Comparison of ENCODE assay signal across 20 mouse cellular contexts in genomic region chr3:157321834-157322233, GRCm38 (mm10).
DNase-seq lines count a peak whose midpoint lies in the region; ATAC-seq lines count a peak whose summit lies in the region.
"Had no signal": no experiment of that assay in that cellular context is flagged by ENCODE, and none has a peak within 500 bp of the region (broad histone marks: within the 10 kb centered on the region; RNA-seq: fewer than 3 reads in every experiment).

No protein-coding gene starts in this region.

- peak overlapping the region; percentile 76 for H3K27ac ChIP-seq in hindbrain, embryonic 11.5 days (ENCODE audit: low read depth, low read length)
- H3K27ac ChIP-seq in hindbrain, embryonic 16.5 days (ENCODE audit: low read depth, low read length): no peak overlapping the region
- no peak overlapping the region for H3K27ac ChIP-seq in heart, embryonic 11.5 days (ENCODE audit: low read depth, low read length)
- H3K27ac ChIP-seq: kidney, embryonic 15.5 days; left cerebral cortex, adult 2 months; stomach, embryonic 15.5 days had no signal

- peak; percentile 81 for ATAC-seq in hindbrain, embryonic 11.5 days (ENCODE audit: low FRiP score)
- ATAC-seq in hindbrain, embryonic 16.5 days: no peak
- no peak for ATAC-seq in heart, embryonic 11.5 days (replicated peaks; ENCODE audit: insufficient number of reproducible peaks, low FRiP score, low TSS enrichment)
- ATAC-seq: intestine, embryonic 16.5 days; lung, postnatal 0 days had no signal

- peak; percentile 25 for DNase-seq in hindbrain, embryonic 11.5 days (ENCODE audit: low spot score)
- peak; percentile 9 for DNase-seq in retina, embryonic 14.5 days (ENCODE audit: low spot score)
- DNase-seq in retina, postnatal 1 day: no peak
- peak; percentile 23 for DNase-seq in embryo, embryonic 10.5 days (ENCODE audit: low spot score)
- no peak for DNase-seq in lung, postnatal 36 days
- DNase-seq: cerebellum, adult 9-10 months; kidney, postnatal 4 days; layer of hippocampus, adult 9-11 months; left cerebral cortex, postnatal 4 days; liver; right cerebral cortex, postnatal 25 days; thymus, adult 18-20 months had no signal

- H3K9me3 ChIP-seq in hindbrain, embryonic 11.5 days (ENCODE audit: control insufficient read depth, low read length): no peaks in the 10 kb centered on the region
- no peaks in the 10 kb centered on the region for H3K9me3 ChIP-seq in hindbrain, embryonic 16.5 days (ENCODE audit: control insufficient read depth, low read length)
- H3K9me3 ChIP-seq in heart, embryonic 11.5 days (replicated peaks; ENCODE audit: control insufficient read depth, low read length): no peaks in the 10 kb centered on the region
- H3K9me3 ChIP-seq: kidney, embryonic 15.5 days; stomach, embryonic 15.5 days had no signal

- no peak overlapping the region for H3K4me2 ChIP-seq in hindbrain, embryonic 11.5 days (replicated peaks; ENCODE audit: low read depth, low read length)
- H3K4me2 ChIP-seq in hindbrain, embryonic 16.5 days (ENCODE audit: low read length): no peak overlapping the region
- no peak overlapping the region for H3K4me2 ChIP-seq in heart, embryonic 11.5 days
- H3K4me2 ChIP-seq: hindbrain, embryonic 14.5 days; kidney, embryonic 15.5 days; stomach, embryonic 15.5 days had no signal

- H3K9ac ChIP-seq in hindbrain, embryonic 11.5 days (ENCODE audit: low read depth, low read length): no peak overlapping the region
- no peak overlapping the region for H3K9ac ChIP-seq in hindbrain, embryonic 16.5 days (ENCODE audit: low read depth, low read length)
- no peak overlapping the region for H3K9ac ChIP-seq in heart, embryonic 11.5 days (ENCODE audit: low read depth, low read length)
- H3K9ac ChIP-seq: hindbrain, embryonic 14.5 days; kidney, embryonic 15.5 days; stomach, embryonic 15.5 days had no signal

- H3K27me3 ChIP-seq in hindbrain, embryonic 11.5 days (ENCODE audit: control insufficient read depth, insufficient read depth, low read length): no peaks in the 10 kb centered on the region
- H3K27me3 ChIP-seq in hindbrain, embryonic 16.5 days (replicated peaks; ENCODE audit: control insufficient read depth, insufficient read depth, low read length): no peaks in the 10 kb centered on the region
- no peaks in the 10 kb centered on the region for H3K27me3 ChIP-seq in heart, embryonic 11.5 days (ENCODE audit: control insufficient read depth, insufficient read depth, low read length)
- H3K27me3 ChIP-seq: kidney, embryonic 15.5 days; stomach, embryonic 15.5 days had no signal

- H3K36me3 ChIP-seq in hindbrain, embryonic 11.5 days (ENCODE audit: control insufficient read depth, insufficient read depth, low read length): no peaks in the 10 kb centered on the region
- no peaks in the 10 kb centered on the region for H3K36me3 ChIP-seq in hindbrain, embryonic 16.5 days (ENCODE audit: control insufficient read depth, insufficient read depth, low read length)
- H3K36me3 ChIP-seq in heart, embryonic 11.5 days (ENCODE audit: control insufficient read depth, insufficient read depth, low read length): no peaks in the 10 kb centered on the region
- H3K36me3 ChIP-seq: kidney, embryonic 15.5 days; stomach, embryonic 15.5 days had no signal

- H3K4me3 ChIP-seq in hindbrain, embryonic 11.5 days (ENCODE audit: low read depth, low read length): no peak overlapping the region
- H3K4me3 ChIP-seq in hindbrain, embryonic 16.5 days (ENCODE audit: low read length): no peak overlapping the region
- no peak overlapping the region for H3K4me3 ChIP-seq in heart, embryonic 11.5 days (ENCODE audit: low read depth, low read length)
- H3K4me3 ChIP-seq: kidney, embryonic 15.5 days; left cerebral cortex, adult 2 months; stomach, embryonic 15.5 days had no signal

- peaks cover 4% of the 10 kb centered on the region for H3K4me1 ChIP-seq in hindbrain, embryonic 11.5 days (replicated peaks; ENCODE audit: control insufficient read depth, insufficient read depth, low read length)
- H3K4me1 ChIP-seq in hindbrain, embryonic 16.5 days (ENCODE audit: control insufficient read depth, insufficient read depth, low read depth, low read length): no peaks in the 10 kb centered on the region
- H3K4me1 ChIP-seq in heart, embryonic 11.5 days (ENCODE audit: control insufficient read depth, insufficient read depth, low read length): no peaks in the 10 kb centered on the region
- H3K4me1 ChIP-seq: kidney, embryonic 15.5 days; stomach, embryonic 15.5 days had no signal

- 19% methylated on average over 1 of the region's 1 CpGs for WGBS in hindbrain, embryonic 11.5 days
- 10% methylated on average over 1 of the region's 1 CpGs for WGBS in hindbrain, embryonic 16.5 days
- 45% methylated on average over 1 of the region's 1 CpGs for WGBS in heart, embryonic 11.5 days (ENCODE audit: insufficient replicate concordance)

Comparison
In these comparisons a context has a peak if more than half of its experiments do, and no peak if none do; other contexts are left out.
1. DNase-seq: peak in hindbrain, embryonic 11.5 days (single experiment), retina, embryonic 14.5 days (single experiment) and embryo, embryonic 10.5 days (single experiment); none in retina, postnatal 1 day (single experiment) and lung, postnatal 36 days (single experiment).